In genomic region chr9:57433097-57434032, GRCm38 (mm10) we compare ENCODE assay signal across 8 mouse cellular contexts. TPM values are rescaled to one million over a fixed set of nuclear protein-coding genes. Genes with fewer than 3 reads are reported as not detected.
A peak's percentile ranks its signal among the peaks of the same experiment; 100 is the strongest.
DNase-seq lines count a peak whose midpoint lies in the region; ATAC-seq and TF ChIP-seq lines count a peak whose summit lies in the region.

No protein-coding gene starts in this region.

- no peaks in the 10 kb centered on the region for H3K9me3 ChIP-seq in embryonic facial prominence, embryonic 14.5 days (ENCODE audit: control insufficient read depth, low read length)
- H3K9me3 ChIP-seq in limb, embryonic 12.5 days, result no peaks in the 10 kb centered on the region
- H3K9me3 ChIP-seq in midbrain, embryonic 14.5 days (ENCODE audit: control insufficient read depth, low read length), result no peaks in the 10 kb centered on the region

- peak overlapping the region; percentile 26 for H3K4me2 ChIP-seq in embryonic facial prominence, embryonic 14.5 days (ENCODE audit: low read depth, low read length)
- peak overlapping the region; percentile 9; the same call in 1 of the 2 replicates for H3K4me2 ChIP-seq in limb, embryonic 12.5 days
- H3K4me2 ChIP-seq in midbrain, embryonic 14.5 days (ENCODE audit: low read length), result no peak overlapping the region

- DNase-seq in 3T3-L1 (ENCODE audit: low read depth, low spot score), result peak; percentile 96
- DNase-seq in adrenal gland, postnatal 4 days (ENCODE audit: low spot score in 2 of 2), result peak; percentile 26 to 56
- peak; percentile 93 for DNase-seq in embryonic facial prominence, embryonic 14.5 days (ENCODE audit: low spot score)
- DNase-seq in heart, adult 2 months, result peak; percentile 84 to 89
- peak; percentile 82 for DNase-seq in kidney, adult 2 months
- peak; percentile 91 for DNase-seq in midbrain, embryonic 14.5 days
- peak; percentile 67 to 74 for DNase-seq in spleen, adult 18-20 months

- H3K36me3 ChIP-seq in embryonic facial prominence, embryonic 14.5 days (ENCODE audit: control insufficient read depth, insufficient read depth, low read length), result no peaks in the 10 kb centered on the region
- H3K36me3 ChIP-seq in heart, adult 2 months (ENCODE audit: control insufficient read depth, insufficient read depth, low read length), result no peaks in the 10 kb centered on the region
- no peaks in the 10 kb centered on the region; the same call in 1 of the 2 replicates for H3K36me3 ChIP-seq in kidney, adult 2 months (ENCODE audit: control insufficient read depth, insufficient read depth, low read length)
- no peaks in the 10 kb centered on the region for H3K36me3 ChIP-seq in limb, embryonic 12.5 days
- H3K36me3 ChIP-seq in midbrain, embryonic 14.5 days (ENCODE audit: control insufficient read depth, insufficient read depth, low read length), result no peaks in the 10 kb centered on the region

- ATAC-seq in embryonic facial prominence, embryonic 14.5 days (ENCODE audit: low read depth), result peak; percentile 87
- peak; percentile 67; the same call in 1 of the 2 replicates for ATAC-seq in limb, embryonic 12.5 days (ENCODE audit: insufficient number of reproducible peaks, insufficient read depth, low FRiP score, low TSS enrichment, low read depth)
- ATAC-seq in midbrain, embryonic 14.5 days (ENCODE audit: low FRiP score, low TSS enrichment), result 0 out of 2 replicates have a peak, but pooled peaks have one; percentile 46

- H3K79me2 ChIP-seq in heart, adult 2 months (replicated peaks; ENCODE audit: control insufficient read depth, insufficient read depth, low read length), result no peaks in the 10 kb centered on the region

- TF ChIP-seq CTCF in heart, adult 2 months (IDR thresholded peaks at IDR 0.05), result no peak; the same call in none of the 2 replicates
- peak; percentile 85 for TF ChIP-seq CTCF in kidney, adult 2 months (conservative IDR thresholded peaks at IDR 0.05; ENCODE audit: insufficient read depth, insufficient read length, low read depth, low read length)

- H3K27ac ChIP-seq in embryonic facial prominence, embryonic 14.5 days (replicated peaks; ENCODE audit: low read depth, low read length), result peak overlapping the region; percentile 84
- H3K27ac ChIP-seq in heart, adult 2 months, result peak overlapping the region; percentile 83
- H3K27ac ChIP-seq in kidney, adult 2 months (ENCODE audit: insufficient read depth, low read depth, low read length), result peak overlapping the region; percentile 75
- H3K27ac ChIP-seq in limb, embryonic 12.5 days, result peak overlapping the region; percentile 24
- H3K27ac ChIP-seq in midbrain, embryonic 14.5 days (replicated peaks; ENCODE audit: low read depth, low read length), result 0 out of 2 replicates have a peak overlapping the region, but pooled peaks have one; percentile 8

- TF ChIP-seq EP300 in heart, adult 2 months (IDR thresholded peaks at IDR 0.05; ENCODE audit: insufficient read depth, low read depth, low read length), result peak; percentile 88

- TF ChIP-seq POLR2A in heart, adult 2 months (IDR thresholded peaks at IDR 0.05; ENCODE audit: insufficient read depth, low read depth, low read length), result peak; percentile 57; the same call in 1 of the 2 replicates
- TF ChIP-seq POLR2A in kidney, adult 2 months (IDR thresholded peaks at IDR 0.05; ENCODE audit: low read depth, low read length), result no peak

- H3K4me3 ChIP-seq in embryonic facial prominence, embryonic 14.5 days (ENCODE audit: low read depth, low read length), result no peak overlapping the region
- H3K4me3 ChIP-seq in heart, adult 2 months, result no peak overlapping the region
- no peak overlapping the region for H3K4me3 ChIP-seq in kidney, adult 2 months (ENCODE audit: insufficient read depth, low read depth, low read length)
- no peak overlapping the region for H3K4me3 ChIP-seq in limb, embryonic 12.5 days (replicated peaks)
- H3K4me3 ChIP-seq in midbrain, embryonic 14.5 days (replicated peaks; ENCODE audit: low read depth, low read length), result no peak overlapping the region

- H3K27me3 ChIP-seq in embryonic facial prominence, embryonic 14.5 days (replicated peaks; ENCODE audit: control insufficient read depth, insufficient read depth, low read length), result no peaks in the 10 kb centered on the region
- H3K27me3 ChIP-seq in heart, adult 2 months (ENCODE audit: control insufficient read depth, insufficient read depth, low read length), result no peaks in the 10 kb centered on the region
- no peaks in the 10 kb centered on the region for H3K27me3 ChIP-seq in kidney, adult 2 months (replicated peaks; ENCODE audit: control insufficient read depth, insufficient read depth, low read length)
- no peaks in the 10 kb centered on the region for H3K27me3 ChIP-seq in limb, embryonic 12.5 days
- no peaks in the 10 kb centered on the region for H3K27me3 ChIP-seq in midbrain, embryonic 14.5 days (ENCODE audit: control insufficient read depth, insufficient read depth, low read length)

- peak overlapping the region; percentile 38; the same call in 1 of the 2 replicates for H3K9ac ChIP-seq in embryonic facial prominence, embryonic 14.5 days (ENCODE audit: low read depth, low read length)
- peak overlapping the region; percentile 48; the same call in 1 of the 2 replicates for H3K9ac ChIP-seq in heart, adult 2 months (ENCODE audit: low read depth, low read length)
- H3K9ac ChIP-seq in limb, embryonic 12.5 days (replicated peaks), result peak overlapping the region; percentile 35; the same call in 1 of the 2 replicates
- no peak overlapping the region; the same call in 1 of the 2 replicates for H3K9ac ChIP-seq in midbrain, embryonic 14.5 days (replicated peaks; ENCODE audit: low read length)

- WGBS in embryonic facial prominence, embryonic 14.5 days, result 10% methylated on average over 11 of the region's 11 CpGs
- WGBS in heart, adult 2 months, result 5% methylated on average over 11 of the region's 11 CpGs
- 5% methylated on average over 11 of the region's 11 CpGs for WGBS in kidney, adult 2 months
- WGBS in limb, embryonic 12.5 days, result 11% methylated on average over 11 of the region's 11 CpGs
- WGBS in midbrain, embryonic 14.5 days, result 17% methylated on average over 11 of the region's 11 CpGs

- H3K4me1 ChIP-seq in embryonic facial prominence, embryonic 14.5 days (ENCODE audit: control insufficient read depth, insufficient read depth, low read length), result peaks cover 19% of the 10 kb centered on the region
- peaks cover 11% of the 10 kb centered on the region for H3K4me1 ChIP-seq in heart, adult 2 months (ENCODE audit: control insufficient read depth, insufficient read depth, low read length)
- H3K4me1 ChIP-seq in kidney, adult 2 months (ENCODE audit: control insufficient read depth, insufficient read depth, low read length), result peaks cover 23% of the 10 kb centered on the region; the same call in 1 of the 2 replicates
- peaks cover 17% of the 10 kb centered on the region for H3K4me1 ChIP-seq in limb, embryonic 12.5 days (replicated peaks)
- H3K4me1 ChIP-seq in midbrain, embryonic 14.5 days (ENCODE audit: control insufficient read depth, insufficient read depth, low read length), result peaks cover 15% of the 10 kb centered on the region

- intact Hi-C loops in heart, adult 2 months (cut with DNase I), result loop anchor here (1.0 kb wide), 3 partner anchors 12 to 224 kb away; no protein-coding TSS in a partner anchor

RNA-seq across cellular contexts. Expression of gene Ppcdc, which starts 6.6 kb away (rescaled TPM):
- total RNA-seq in adrenal gland, postnatal 4 days (2021), result 10 to 100 TPM; 22.4 to 25.1 TPM
- 20.2 and 25.2 TPM in 2 replicates for polyA plus RNA-seq in embryonic facial prominence, embryonic 14.5 days (2014; fragmentation: Nextera tagmentation; extraction: Ambion mirVana)
- 1 to 10 TPM; 7.3 to 7.6 TPM for total RNA-seq in heart, adult 2 months (2021)
- polyA plus RNA-seq in heart, adult 2 months (2012; rRNA removed), result 16.9 and 22.9 TPM in 2 replicates
- polyA plus RNA-seq in kidney, adult 2 months (2012; rRNA removed), result 45.4 and 57.9 TPM in 2 replicates
- polyA plus RNA-seq in limb, embryonic 12.5 days (2016; fragmentation: Nextera tagmentation; extraction: Ambion mirVana), result 22.4 and 28.3 TPM in 2 replicates
- polyA plus RNA-seq in midbrain, embryonic 14.5 days (2014; fragmentation: Nextera tagmentation; extraction: Ambion mirVana), result 19.9 and 22.9 TPM in 2 replicates

RNA-seq across cellular contexts. Expression of gene Scamp5, which starts 34.5 kb away (rescaled TPM):
- 10 to 100 TPM; 27.7 to 29.8 TPM for total RNA-seq in adrenal gland, postnatal 4 days (2021)
- polyA plus RNA-seq in embryonic facial prominence, embryonic 14.5 days (2014; fragmentation: Nextera tagmentation; extraction: Ambion mirVana), result 10.9 and 14.5 TPM in 2 replicates
- 1 to 10 TPM; 3.9 to 4.9 TPM for total RNA-seq in heart, adult 2 months (2021)
- polyA plus RNA-seq in heart, adult 2 months (2012; rRNA removed), result 15.9 and 21.4 TPM in 2 replicates
- polyA plus RNA-seq in kidney, adult 2 months (2012; rRNA removed), result 76.4 and 83.5 TPM in 2 replicates
- 10.6 and 10.7 TPM in 2 replicates for polyA plus RNA-seq in limb, embryonic 12.5 days (2016; fragmentation: Nextera tagmentation; extraction: Ambion mirVana)
- 98.9 and 109 TPM in 2 replicates for polyA plus RNA-seq in midbrain, embryonic 14.5 days (2014; fragmentation: Nextera tagmentation; extraction: Ambion mirVana)

Comparison
In these comparisons a context has a peak if more than half of its experiments do, and no peak if none do; other contexts are left out.
1. DNase-seq: peak in every context shown above with its lines; median percentile 96 in 3T3-L1; 93 in embryonic facial prominence, embryonic 14.5 days; 91 in midbrain, embryonic 14.5 days; 86 in heart, adult 2 months; 82 in kidney, adult 2 months; 70 in spleen, adult 18-20 months; 41 in adrenal gland, postnatal 4 days.
2. H3K27ac ChIP-seq: peak in every context shown above with its lines; median percentile 84 in embryonic facial prominence, embryonic 14.5 days; 83 in heart, adult 2 months; 75 in kidney, adult 2 months; 24 in limb, embryonic 12.5 days; 8 in midbrain, embryonic 14.5 days.